ENCODE assay signal across 27 mouse cellular contexts in genomic region chr3:146611821-146612220, GRCm38 (mm10). TPM values are rescaled to one million over a fixed set of nuclear protein-coding genes. Genes with fewer than 3 reads are reported as not detected.
A peak's percentile ranks its signal among the peaks of the same experiment; 100 is the strongest.
DNase-seq lines count a peak whose midpoint lies in the region; ATAC-seq lines count a peak whose summit lies in the region.
"Had no signal": no experiment of that assay in that cellular context is flagged by ENCODE, and none has a peak within 500 bp of the region (broad histone marks: within the 10 kb centered on the region; RNA-seq: fewer than 3 reads in every experiment).

No protein-coding gene starts in this region.

- no peak for ATAC-seq in kidney, embryonic 16.5 days (ENCODE audit: low FRiP score, low TSS enrichment)
- ATAC-seq: forebrain, embryonic 16.5 days; intestine, embryonic 16.5 days had no signal

- WGBS in kidney, embryonic 16.5 days, result 72% methylated on average over 4 of the region's 4 CpGs

- no peaks in the 10 kb centered on the region for H3K27me3 ChIP-seq in kidney, embryonic 16.5 days (ENCODE audit: insufficient read depth, low read length)
- H3K27me3 ChIP-seq: embryonic facial prominence, embryonic 12.5 days; forebrain, embryonic 12.5 days; hindbrain, embryonic 15.5 days had no signal

- no peak overlapping the region for H3K4me3 ChIP-seq in kidney, embryonic 16.5 days (ENCODE audit: low read length)
- H3K4me3 ChIP-seq: embryonic facial prominence, embryonic 12.5 days; forebrain, embryonic 12.5 days; hindbrain, embryonic 15.5 days had no signal

- no peaks in the 10 kb centered on the region for H3K4me1 ChIP-seq in kidney, embryonic 16.5 days (ENCODE audit: insufficient read depth, low read length)
- H3K4me1 ChIP-seq: embryonic facial prominence, embryonic 12.5 days had no signal

- no peak overlapping the region for H3K9ac ChIP-seq in kidney, embryonic 16.5 days (replicated peaks; ENCODE audit: low read length)
- H3K9ac ChIP-seq: embryonic facial prominence, embryonic 12.5 days; forebrain, embryonic 12.5 days; hindbrain, embryonic 15.5 days had no signal

- DNase-seq in heart, adult 11 months, result peak; percentile 92
- DNase-seq in heart, postnatal 25 days (ENCODE audit: low spot score), result no peak
- peak; percentile 13 for DNase-seq in kidney, postnatal 10 days
- DNase-seq in heart, adult 9 months (ENCODE audit: low spot score in 2 of 2), result peak; percentile 19 to 35
- peak; percentile 31 for DNase-seq in heart, postnatal 4 days
- no peak for DNase-seq in layer of hippocampus, postnatal 10 days (ENCODE audit: low spot score in 2 of 2)
- DNase-seq: adrenal gland, postnatal 10 days; cerebellum, adult 11 months; cerebellum, adult 8-10 months; cerebellum, postnatal 14 days; embryo, embryonic 11 days; gastrocnemius, postnatal 25 days; kidney, adult 2 months had no signal

- H3K4me2 ChIP-seq in kidney, embryonic 16.5 days (replicated peaks; ENCODE audit: low read depth, low read length), result no peak overlapping the region
- H3K4me2 ChIP-seq: embryonic facial prominence, embryonic 12.5 days; forebrain, embryonic 12.5 days; hindbrain, embryonic 15.5 days had no signal

- H3K9me3 ChIP-seq in kidney, embryonic 16.5 days (ENCODE audit: low read length), result no peaks in the 10 kb centered on the region
- H3K9me3 ChIP-seq: embryonic facial prominence, embryonic 12.5 days; forebrain, embryonic 12.5 days; hindbrain, embryonic 15.5 days had no signal

- no peaks in the 10 kb centered on the region for H3K36me3 ChIP-seq in kidney, embryonic 16.5 days (ENCODE audit: insufficient read depth, low read length)
- H3K36me3 ChIP-seq: embryonic facial prominence, embryonic 12.5 days; forebrain, embryonic 12.5 days; hindbrain, embryonic 15.5 days had no signal

- no peak overlapping the region for H3K27ac ChIP-seq in kidney, embryonic 16.5 days (ENCODE audit: low read length)
- H3K27ac ChIP-seq: embryonic facial prominence, embryonic 12.5 days; forebrain, embryonic 12.5 days; hindbrain, embryonic 15.5 days had no signal

- intact Hi-C loops in heart, postnatal 25 days (cut with DNase I), result no loop called here

RNA-seq across cellular contexts. Expression of gene Dnase2b, which starts 3.6 kb away (rescaled TPM):
- not detected for total RNA-seq in heart, postnatal 25 days (2021)
- polyA plus RNA-seq in kidney, embryonic 16.5 days (2015; fragmentation: Nextera tagmentation; extraction: Ambion mirVana), result not detected in 2 replicates
- not detected for total RNA-seq in heart, postnatal 4 days (2021)
- not detected for total RNA-seq in layer of hippocampus, postnatal 10 days (2021)
- total RNA-seq: ES-E14; gastrocnemius, postnatal 25 days; granulocyte monocyte progenitor cell, adult 5-6 weeks had no signal
- polyA plus RNA-seq: brain, embryonic 14.5 days; embryonic facial prominence, embryonic 12.5 days; forebrain, embryonic 12.5 days; forebrain, embryonic 16.5 days; frontal cortex, adult 2 months; heart, embryonic 16.5 days; hindbrain, embryonic 11.5 days; hindbrain, embryonic 15.5 days; kidney, adult 2 months had no signal

RNA-seq across cellular contexts. Expression of gene 4930503B20Rik, which starts 39.3 kb away (rescaled TPM):
- total RNA-seq in heart, postnatal 25 days (2021), result not detected
- 0.14 TPM in 1 of 2 replicates, not detected in the other for polyA plus RNA-seq in kidney, embryonic 16.5 days (2015; fragmentation: Nextera tagmentation; extraction: Ambion mirVana)
- total RNA-seq in heart, postnatal 4 days (2021), result under 1 TPM; 0.14 TPM
- total RNA-seq in layer of hippocampus, postnatal 10 days (2021), result not detected
- total RNA-seq: adrenal gland, postnatal 10 days; adrenal gland, postnatal 4 days; ES-E14; gastrocnemius, postnatal 25 days had no signal
- polyA plus RNA-seq: embryonic facial prominence, embryonic 12.5 days; forebrain, embryonic 12.5 days; forebrain, embryonic 16.5 days; frontal cortex, adult 2 months; hindbrain, embryonic 11.5 days; hindbrain, embryonic 15.5 days; intestine, embryonic 16.5 days; kidney, adult 2 months had no signal

RNA-seq across cellular contexts. Expression of gene Uox, which starts 41.6 kb away (rescaled TPM):
- total RNA-seq in heart, postnatal 25 days (2021), result not detected
- 0.25 and 0.51 TPM in 2 replicates for polyA plus RNA-seq in kidney, embryonic 16.5 days (2015; fragmentation: Nextera tagmentation; extraction: Ambion mirVana)
- not detected for total RNA-seq in heart, postnatal 4 days (2021)
- total RNA-seq in layer of hippocampus, postnatal 10 days (2021), result under 1 TPM; 0.38 to 0.75 TPM
- total RNA-seq: common myeloid progenitor, adult 5-6 weeks; ES-E14; gastrocnemius, postnatal 25 days; granulocyte monocyte progenitor cell, adult 5-6 weeks had no signal
- polyA plus RNA-seq: brain, embryonic 14.5 days; embryonic facial prominence, embryonic 12.5 days; forebrain, embryonic 12.5 days; forebrain, embryonic 16.5 days; hindbrain, embryonic 11.5 days; kidney, adult 2 months had no signal

Comparison
In these comparisons a context has a peak if more than half of its experiments do, and no peak if none do; other contexts are left out.
1. DNase-seq: peak in heart, adult 11 months (single experiment), kidney, postnatal 10 days (single experiment), heart, adult 9 months (2 of 2) and heart, postnatal 4 days (single experiment); none in heart, postnatal 25 days (single experiment) and layer of hippocampus, postnatal 10 days (0 of 2).